Mouse (Mus musculus): ENCODE measurements around the gene Synj1. TPM values are rescaled to one million over a fixed set of nuclear protein-coding genes. Genes with fewer than 3 reads are reported as not detected.

The Synj1 gene
- polyA plus RNA-seq, 1 experiment from 2014 or later: 40.5 TPM

DNA sequence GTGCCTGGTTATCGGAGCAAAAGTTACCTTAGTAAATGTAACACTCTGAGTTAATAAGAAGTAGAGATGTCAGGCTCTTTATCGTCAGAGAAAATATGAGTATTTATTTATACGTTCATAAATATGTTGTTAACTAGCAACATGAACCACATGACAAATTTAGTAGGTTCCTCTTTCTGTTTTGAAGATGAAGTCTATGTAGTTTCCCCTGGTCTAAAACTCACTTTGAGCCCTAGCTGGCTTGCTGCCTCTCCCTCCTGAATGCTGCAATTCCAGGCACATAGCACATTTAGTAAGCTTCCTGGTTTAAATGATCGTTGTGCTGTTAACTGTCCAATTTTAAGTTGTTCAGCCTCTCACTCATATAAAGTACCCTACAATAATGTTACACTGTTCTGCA lies 19.6 kb upstream of the Synj1 start:
- Histone ChIP-seq H3K27me3 (no peaks in the 10 kb centered on the region), H3K9ac (no peak overlapping the region), H3K4me3 (no peak overlapping the region), H3K27ac (no peak overlapping the region), H3K4me1 (replicated peaks) (no peaks in the 10 kb centered on the region), H3K36me3 (peaks cover 87% of the 10 kb centered on the region), H3K4me2 (no peak overlapping the region), H3K9me3 (no peaks in the 10 kb centered on the region)
- ATAC-seq (ENCODE audit: low FRiP score): no peak
- 91% methylated on average over 4 of the region's 4 CpGs for WGBS

DNA sequence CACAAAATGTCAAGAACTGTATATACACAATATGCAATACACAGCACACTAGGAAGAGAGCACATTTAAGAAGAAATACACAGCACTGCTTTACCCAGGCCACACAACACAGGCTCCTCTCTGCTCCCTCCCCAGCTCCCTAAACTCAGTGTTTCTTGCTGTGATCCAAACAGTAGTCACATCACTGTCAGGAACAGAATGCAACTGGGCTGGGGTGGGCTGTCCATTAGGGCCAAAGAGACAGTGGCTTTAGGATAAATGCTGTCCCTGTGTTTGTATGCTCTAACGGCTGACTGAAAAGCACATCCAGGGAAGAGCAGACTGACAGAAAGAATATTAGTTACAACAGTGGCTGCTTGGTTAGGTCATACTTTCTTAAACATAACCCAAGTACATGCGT lies 18.8 kb upstream of the Synj1 start:
- Histone ChIP-seq H3K4me1 (replicated peaks) (no peaks in the 10 kb centered on the region), H3K9me3 (no peaks in the 10 kb centered on the region), H3K27me3 (no peaks in the 10 kb centered on the region), H3K4me3 (no peak overlapping the region), H3K36me3 (peaks cover 89% of the 10 kb centered on the region), H3K9ac (no peak overlapping the region), H3K27ac (no peak overlapping the region), H3K4me2 (no peak overlapping the region)
- WGBS: 91% methylated on average over 2 of the region's 2 CpGs
- no peak for ATAC-seq (ENCODE audit: low FRiP score)

DNA sequence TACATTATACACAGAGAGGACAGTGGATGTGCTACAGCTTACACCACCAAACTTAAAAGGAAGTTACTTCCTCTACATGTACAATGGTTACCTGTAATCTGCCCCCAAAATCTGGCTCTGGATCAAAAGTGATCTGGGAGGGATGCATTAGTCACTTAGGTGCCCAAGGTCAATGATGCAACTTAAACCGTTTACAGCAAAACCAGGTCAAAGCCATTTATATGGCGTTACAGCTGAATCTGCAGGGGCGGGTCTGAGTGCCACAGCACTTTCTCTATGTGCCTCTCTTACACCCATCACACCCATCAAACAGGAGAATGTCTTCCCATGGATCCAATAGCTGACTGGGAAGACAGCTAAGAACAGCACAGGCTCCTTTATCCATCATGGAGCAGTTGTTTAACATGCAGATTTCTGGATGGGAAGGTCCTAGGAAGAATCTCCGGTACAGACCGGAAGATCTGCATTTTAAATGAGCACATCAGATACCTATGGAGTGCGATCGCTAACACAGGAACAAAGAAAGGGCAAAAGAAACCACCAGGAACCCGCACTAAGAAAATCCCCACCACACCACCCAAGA lies 18.1 kb upstream of the Synj1 start:
- WGBS: 94% methylated on average over 8 of the region's 8 CpGs
- ATAC-seq (ENCODE audit: low FRiP score): no peak
- no peaks in the 10 kb centered on the region for H3K27me3 ChIP-seq
- peaks cover 90% of the 10 kb centered on the region for H3K36me3 ChIP-seq
- H3K9ac ChIP-seq: no peak overlapping the region
- no peak overlapping the region for H3K4me3 ChIP-seq
- H3K27ac ChIP-seq: no peak overlapping the region
- H3K4me1 ChIP-seq (replicated peaks): no peaks in the 10 kb centered on the region
- H3K4me2 ChIP-seq: no peak overlapping the region
- no peaks in the 10 kb centered on the region for H3K9me3 ChIP-seq

DNA sequence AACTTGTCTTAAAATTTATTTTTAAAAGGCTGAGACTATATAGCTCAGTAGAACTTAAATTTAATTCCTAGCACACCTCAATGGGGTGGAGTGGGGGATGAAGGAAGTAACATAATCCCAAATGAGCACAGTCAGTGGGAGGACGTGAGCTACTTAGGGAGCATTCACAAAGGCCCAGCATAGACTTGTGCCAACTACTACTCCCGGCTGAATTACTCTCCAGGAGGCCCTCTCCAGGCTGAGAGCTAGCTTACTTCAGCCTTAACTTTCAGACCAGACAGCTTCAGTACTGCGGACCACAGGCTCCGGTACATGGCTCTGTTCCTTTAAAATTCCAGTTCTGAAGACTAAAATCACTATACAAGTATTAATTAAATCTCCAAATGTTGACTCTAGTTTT lies 15.2 kb upstream of the Synj1 start:
- H3K4me1 ChIP-seq (replicated peaks): no peaks in the 10 kb centered on the region
- no peak overlapping the region for H3K27ac ChIP-seq
- WGBS: 85% methylated on average over 4 of the region's 4 CpGs
- no peaks in the 10 kb centered on the region for H3K27me3 ChIP-seq
- no peak overlapping the region for H3K9ac ChIP-seq
- H3K9me3 ChIP-seq: peaks cover 4% of the 10 kb centered on the region; the same call in 1 of the 2 replicates
- H3K4me2 ChIP-seq: no peak overlapping the region
- H3K4me3 ChIP-seq: no peak overlapping the region
- H3K36me3 ChIP-seq: peaks cover 89% of the 10 kb centered on the region
- no peak for ATAC-seq (ENCODE audit: low FRiP score)

DNA sequence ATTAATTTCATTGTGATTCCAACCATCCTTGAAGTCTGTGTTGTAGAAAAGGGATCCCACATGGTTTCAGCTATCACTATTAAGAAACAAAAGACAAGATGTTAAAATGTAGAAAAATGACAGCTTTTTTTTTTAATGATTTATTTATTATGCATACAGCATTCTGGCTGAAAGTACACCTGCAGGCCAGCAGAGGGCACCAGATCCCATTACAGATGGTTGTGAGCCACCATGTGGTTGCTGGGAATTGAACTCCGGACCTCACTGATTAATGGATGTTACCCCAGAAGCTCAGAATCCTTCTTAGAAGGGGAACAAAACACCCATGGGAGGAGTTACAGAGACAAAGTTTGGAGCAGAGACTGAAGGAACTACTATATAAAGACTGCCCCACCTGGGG lies 12.3 kb upstream of the Synj1 start:
- ATAC-seq (ENCODE audit: low FRiP score): no peak
- Histone ChIP-seq H3K9ac (no peak overlapping the region), H3K4me2 (no peak overlapping the region), H3K4me3 (no peak overlapping the region), H3K36me3 (peaks cover 96% of the 10 kb centered on the region), H3K27me3 (no peaks in the 10 kb centered on the region), H3K27ac (no peak overlapping the region), H3K4me1 (replicated peaks) (no peaks in the 10 kb centered on the region), H3K9me3 (peaks cover 4% of the 10 kb centered on the region; the same call in 1 of the 2 replicates)
- WGBS: 91% methylated on average over 1 of the region's 1 CpGs

DNA sequence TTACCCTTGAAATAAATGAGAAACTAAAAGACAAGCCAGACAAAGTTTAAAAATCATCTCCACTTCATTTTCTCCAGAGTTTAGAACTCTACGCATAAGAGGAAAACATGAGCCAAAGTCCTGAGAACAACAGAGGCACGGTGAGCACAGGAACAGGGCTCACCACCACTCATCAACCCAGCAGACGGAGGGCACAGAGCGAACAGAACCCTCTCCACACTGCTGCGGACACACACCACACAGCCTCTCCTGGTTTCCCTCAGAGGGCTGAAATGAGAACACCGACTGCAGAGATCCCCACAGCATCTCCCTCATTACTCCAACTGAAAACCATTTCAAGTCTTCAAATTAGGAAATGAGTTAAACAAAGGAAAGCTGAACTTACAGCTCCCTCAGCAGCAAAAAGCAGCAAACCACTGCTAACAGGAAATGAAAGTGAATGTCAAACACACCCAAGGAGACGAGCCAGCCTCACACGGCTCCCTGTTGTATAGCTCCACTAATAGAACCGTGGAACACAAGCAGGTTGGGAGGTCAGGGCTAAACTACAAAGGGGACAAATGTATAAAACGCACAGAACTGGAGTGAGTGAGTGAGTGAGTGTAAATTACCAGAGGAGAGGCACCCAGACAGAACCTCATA lies 9.9 kb upstream of the Synj1 start:
- Histone ChIP-seq H3K27ac (no peak overlapping the region), H3K27me3 (no peaks in the 10 kb centered on the region), H3K9me3 (peaks cover 4% of the 10 kb centered on the region; the same call in 1 of the 2 replicates), H3K4me3 (no peak overlapping the region), H3K4me2 (no peak overlapping the region), H3K9ac (no peak overlapping the region), H3K4me1 (replicated peaks) (no peaks in the 10 kb centered on the region), H3K36me3 (peaks cover 90% of the 10 kb centered on the region)
- 96% methylated on average over 10 of the region's 10 CpGs for WGBS
- no peak for ATAC-seq (ENCODE audit: low FRiP score)

DNA sequence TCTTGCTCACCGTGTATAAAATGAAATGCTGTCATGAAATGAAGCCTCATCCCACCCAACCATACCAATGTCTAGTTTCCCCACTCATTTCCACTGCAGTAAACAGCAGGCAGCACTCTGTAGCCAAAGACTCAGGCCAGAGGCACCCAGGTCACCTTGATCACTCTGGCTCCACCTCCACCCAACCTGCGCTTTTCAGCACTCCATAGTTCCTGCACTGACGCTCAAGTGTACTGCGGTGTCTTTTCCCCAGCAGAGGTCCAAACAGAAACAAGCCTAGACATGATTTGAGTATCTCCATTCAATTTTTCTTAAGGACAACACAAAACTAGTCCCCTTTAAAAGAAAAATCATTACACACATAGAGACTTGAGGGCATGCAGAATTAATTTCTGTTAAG lies 8.4 kb upstream of the Synj1 start:
- no peak overlapping the region for H3K27ac ChIP-seq
- ATAC-seq (ENCODE audit: low FRiP score): no peak
- H3K27me3 ChIP-seq: no peaks in the 10 kb centered on the region
- H3K4me1 ChIP-seq (replicated peaks): no peaks in the 10 kb centered on the region
- H3K9ac ChIP-seq: no peak overlapping the region
- 96% methylated on average over 4 of the region's 4 CpGs for WGBS
- no peak overlapping the region for H3K4me2 ChIP-seq
- peaks cover 4% of the 10 kb centered on the region; the same call in 1 of the 2 replicates for H3K9me3 ChIP-seq
- H3K36me3 ChIP-seq: peaks cover 88% of the 10 kb centered on the region
- H3K4me3 ChIP-seq: no peak overlapping the region

DNA sequence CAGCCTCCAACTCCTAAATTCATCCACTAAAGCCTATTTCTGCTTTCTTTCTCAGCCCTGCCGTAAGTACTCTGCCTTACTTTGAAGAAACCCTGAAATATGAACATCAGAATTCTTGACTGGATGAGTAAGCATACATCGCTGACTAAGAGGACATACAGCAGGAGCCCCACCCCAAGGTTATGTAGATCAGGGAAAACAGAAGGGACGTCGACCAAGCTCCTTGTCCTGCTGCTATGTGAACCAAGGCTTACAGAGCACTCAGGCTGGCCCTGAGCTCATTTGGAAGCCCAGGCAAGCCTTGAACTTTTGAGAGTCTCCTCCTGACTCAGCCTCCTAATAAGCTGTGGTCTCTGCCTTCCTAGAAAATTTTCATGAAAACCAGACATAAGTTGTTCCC lies 4.7 kb upstream of the Synj1 start:
- Histone ChIP-seq H3K4me1 (replicated peaks) (peaks cover 11% of the 10 kb centered on the region), H3K4me2 (no peak overlapping the region), H3K4me3 (no peak overlapping the region), H3K9ac (no peak overlapping the region), H3K9me3 (no peaks in the 10 kb centered on the region), H3K36me3 (peaks cover 62% of the 10 kb centered on the region), H3K27me3 (no peaks in the 10 kb centered on the region), H3K27ac (no peak overlapping the region)
- no peak for ATAC-seq (ENCODE audit: low FRiP score)
- WGBS: 83% methylated on average over 4 of the region's 4 CpGs

DNA sequence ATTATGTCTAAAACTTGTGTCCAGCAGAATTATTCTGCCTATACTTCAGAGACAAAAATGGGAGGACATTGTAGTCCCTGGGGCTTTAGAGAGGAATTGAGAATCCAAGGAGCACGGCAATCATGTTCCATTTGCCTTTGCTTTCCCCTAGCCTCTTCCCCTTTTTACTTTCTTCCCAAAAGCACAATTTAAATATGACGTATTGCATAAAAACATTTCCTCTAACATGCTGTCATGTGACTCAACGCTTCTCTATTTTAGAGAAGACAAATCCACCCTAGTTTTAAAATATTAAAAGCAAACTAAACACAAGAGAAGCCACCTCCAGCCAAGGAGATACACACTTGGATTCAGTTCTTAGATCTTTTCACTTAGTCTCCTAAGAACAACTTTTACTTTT lies 739 bp upstream of the Synj1 start:
- Histone ChIP-seq H3K4me1 (replicated peaks) (peaks cover 28% of the 10 kb centered on the region), H3K27me3 (no peaks in the 10 kb centered on the region), H3K27ac (peak overlapping the region; percentile 97), H3K4me2 (peak overlapping the region; percentile 68), H3K9me3 (no peaks in the 10 kb centered on the region), H3K36me3 (peaks cover 25% of the 10 kb centered on the region), H3K4me3 (peak overlapping the region; percentile 82), H3K9ac (peak overlapping the region; percentile 94)
- ATAC-seq (ENCODE audit: low FRiP score): no peak
- 35% methylated on average over 3 of the region's 3 CpGs for WGBS

DNA sequence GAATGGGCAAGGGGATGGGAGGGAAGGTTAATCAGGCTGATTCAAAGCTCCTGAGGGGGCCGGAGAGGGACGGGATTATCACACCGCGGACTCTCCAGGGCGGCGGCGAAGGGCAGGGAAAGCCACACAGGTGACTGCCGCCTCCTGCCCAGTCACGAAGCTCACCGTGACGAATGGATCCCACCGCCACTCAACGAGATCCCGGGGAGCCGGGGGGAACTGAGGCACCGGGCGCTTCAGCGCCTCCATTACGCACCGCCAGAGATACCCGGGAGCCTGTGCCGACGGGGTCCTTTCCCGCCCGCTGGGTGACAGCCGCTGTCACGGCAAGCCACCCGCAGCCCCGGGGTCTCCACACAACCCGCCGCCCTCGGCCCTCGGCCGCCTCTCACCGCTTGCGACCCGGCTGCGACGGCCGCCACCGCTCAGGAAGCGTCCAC lies 507 bp downstream of the Synj1 start:
- Histone ChIP-seq H3K4me2 (peak overlapping the region; percentile 82), H3K9me3 (no peaks in the 10 kb centered on the region), H3K4me3 (peak overlapping the region; percentile 82), H3K27me3 (no peaks in the 10 kb centered on the region), H3K36me3 (peaks cover 17% of the 10 kb centered on the region), H3K4me1 (replicated peaks) (peaks cover 28% of the 10 kb centered on the region), H3K27ac (peak overlapping the region; percentile 97), H3K9ac (peak overlapping the region; percentile 94)
- peak; percentile 76 for ATAC-seq (ENCODE audit: low FRiP score)
- under 1% methylated on average over 42 of the region's 42 CpGs for WGBS

DNA sequence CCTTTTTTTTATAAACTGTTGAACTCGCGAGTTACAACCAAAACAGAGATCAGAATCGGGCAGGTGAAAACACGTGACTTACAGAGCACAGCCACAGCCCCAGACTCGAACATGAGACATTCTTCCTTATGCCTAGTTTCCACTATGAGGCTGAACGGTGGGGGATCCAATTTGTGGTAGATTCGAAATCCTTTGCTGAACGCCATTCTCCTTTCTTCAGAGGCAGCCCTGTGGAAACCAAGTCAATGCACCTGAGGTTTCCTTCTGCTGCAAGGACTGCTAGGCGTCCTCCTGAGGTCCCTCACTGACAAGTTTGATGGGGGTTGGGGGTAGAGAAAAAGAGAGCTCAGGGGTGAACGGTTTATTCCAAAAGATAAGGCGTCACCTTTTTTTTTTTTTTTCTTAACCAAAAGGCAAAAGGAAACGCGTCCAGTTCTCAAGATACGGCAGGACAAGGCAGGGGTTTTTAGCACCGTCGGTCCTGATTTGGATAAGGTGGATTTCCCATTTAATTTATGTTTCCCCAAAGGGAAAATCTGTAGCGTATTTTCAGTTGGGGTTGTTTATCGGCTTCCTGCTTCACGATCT lies 1.1 kb downstream of the Synj1 start:
- Histone ChIP-seq H3K9me3 (no peaks in the 10 kb centered on the region), H3K4me2 (peak overlapping the region; percentile 82)

DNA sequence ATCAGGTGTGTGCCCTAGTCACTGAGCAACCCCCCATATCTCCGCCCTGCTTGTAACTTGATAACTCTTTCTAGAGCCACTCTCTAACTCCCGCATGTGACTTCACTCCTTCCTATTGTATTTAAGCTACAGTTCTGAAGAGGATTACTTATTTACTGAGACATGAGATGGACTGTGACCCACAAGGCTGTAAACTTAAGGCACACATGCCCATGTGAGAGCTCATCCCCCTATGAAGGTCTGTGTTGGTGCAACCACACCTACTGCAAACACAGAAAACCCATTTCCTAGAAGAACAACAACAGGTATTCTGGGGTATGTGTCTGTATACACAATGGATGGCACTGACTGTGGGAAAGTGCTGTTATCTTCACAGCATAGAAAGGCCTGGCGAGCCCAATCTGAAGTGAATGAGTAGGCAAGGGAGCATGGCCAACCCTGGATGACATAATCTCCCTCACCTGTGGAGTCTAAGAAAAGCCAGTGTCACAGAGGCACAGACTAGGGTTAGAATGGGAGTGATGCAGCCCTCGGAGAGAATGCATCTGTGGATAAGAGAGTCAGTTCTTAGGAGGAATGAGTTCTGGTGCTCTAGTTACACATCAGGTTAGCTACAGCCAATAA lies 6.1 kb downstream of the Synj1 start:
- no peak overlapping the region for H3K4me2 ChIP-seq
- 91% methylated on average over 4 of the region's 4 CpGs for WGBS
- no peaks in the 10 kb centered on the region for H3K9me3 ChIP-seq
- peaks cover 7% of the 10 kb centered on the region for H3K36me3 ChIP-seq
- no peak overlapping the region for H3K9ac ChIP-seq
- H3K27me3 ChIP-seq: no peaks in the 10 kb centered on the region
- no peak overlapping the region for H3K4me3 ChIP-seq
- H3K4me1 ChIP-seq (replicated peaks): peaks cover 16% of the 10 kb centered on the region
- H3K27ac ChIP-seq: no peak overlapping the region
- ATAC-seq (ENCODE audit: low FRiP score): no peak

More for the DNA sequence above, 1.1 kb downstream of the Synj1 start:
- H3K4me3 ChIP-seq: peak overlapping the region; percentile 82
- ATAC-seq (ENCODE audit: low FRiP score): no peak
- H3K27ac ChIP-seq: peak overlapping the region; percentile 97
- H3K36me3 ChIP-seq: peaks cover 11% of the 10 kb centered on the region
- no peaks in the 10 kb centered on the region for H3K27me3 ChIP-seq
- H3K9ac ChIP-seq: peak overlapping the region; percentile 94
- peaks cover 28% of the 10 kb centered on the region for H3K4me1 ChIP-seq (replicated peaks)
- WGBS: under 1% methylated on average over 19 of the region's 19 CpGs

Data from hindbrain, embryonic 13.5 days (tissue).